Mouse (Mus musculus) layer of hippocampus, adult 8-10 months (tissue): ENCODE data around the gene Gm6217. TPM values are rescaled to one million over a fixed set of nuclear protein-coding genes. Genes with fewer than 3 reads are reported as not detected.

Source experiments
- total RNA-seq, 4 experiments: library from RNA; stranded (reverse); gene quantifications; 2 replicates each; pipeline ENCODE4 v1.2.4; 2022

Gene Gm6217
- total RNA-seq, 4 experiments from 2014 or later, result not detected

Other genes with a start within 250 kb of the Gm6217 start
- 100 to 1,000 TPM; 236 to 287 (median 263) TPM for gene Mff, start 206.5 kb downstream of the Gm6217 start, total RNA-seq
- not detected for gene Tm4sf20, start 162.9 kb downstream of the Gm6217 start, total RNA-seq
- gene Gm47791, start 160.2 kb downstream of the Gm6217 start, total RNA-seq, result not detected
- 10 to 100 TPM; 61.6 to 70.6 (median 67.7) TPM for gene Agfg1, start 91.9 kb downstream of the Gm6217 start, total RNA-seq
- 1 to 10 TPM in 1 of 4 experiments, under 1 TPM in 1, not detected in 2; 0.70 to 1.6 TPM for gene A030005L19Rik, start 18.1 kb downstream of the Gm6217 start, total RNA-seq
- gene A030014E15Rik, start 6.5 kb downstream of the Gm6217 start, total RNA-seq, result not detected
- gene A030003K21Rik, start 12.0 kb upstream of the Gm6217 start, total RNA-seq, result not detected
- gene Gm7544, start 24.6 kb upstream of the Gm6217 start, total RNA-seq, result not detected
- gene Gm47955, start 28.9 kb upstream of the Gm6217 start, total RNA-seq, result not detected
- not detected for gene Gm47959, start 69.1 kb upstream of the Gm6217 start, total RNA-seq
- 1 to 10 TPM; 1.4 to 2.3 (median 1.6) TPM for gene Slc19a3, start 107.0 kb upstream of the Gm6217 start, total RNA-seq
- gene Krtap28-10, start 111.1 kb upstream of the Gm6217 start, total RNA-seq, result not detected
- not detected for gene Gm47969, start 113.5 kb upstream of the Gm6217 start, total RNA-seq
- gene A030005K14Rik, start 128.0 kb upstream of the Gm6217 start, total RNA-seq, result not detected
- gene Krtap28-13, start 129.5 kb upstream of the Gm6217 start, total RNA-seq, result under 1 TPM in 1 of 4 experiments, not detected in 3; 0.33 TPM
- not detected for gene Ccl20, start 185.4 kb upstream of the Gm6217 start, total RNA-seq
- 1 to 10 TPM in 2 of 4 experiments, under 1 TPM in 2; 0.66 to 1.6 (median 1.1) TPM for gene Daw1, start 228.4 kb upstream of the Gm6217 start, total RNA-seq